Mouse (Mus musculus) kidney, adult 9 months (tissue): Measurements from ENCODE around the gene Pde6g.

ENCODE experiments used
- DNase-seq: peaks from one replicate; pipeline ENCODE4 v3.0.0; 2022

Pde6g gene

GRCm38 (mm10) chr11:120465521-120465920 lies 12.2 kb upstream of the Pde6g start:
- no peak for DNase-seq

- no peak for DNase-seq
Observed at GRCm38 (mm10) chr11:120464365-120464764, 11.1 kb upstream of the Pde6g start.

- DNase-seq = no peak
Observed at GRCm38 (mm10) chr11:120463536-120463935, 10.2 kb upstream of the Pde6g start.

- DNase-seq = no peak
Observed at GRCm38 (mm10) chr11:120458847-120459597, 5.7 kb upstream of the Pde6g start.

- peak; percentile 75 for DNase-seq
Observed at GRCm38 (mm10) chr11:120457772-120458751, 4.8 kb upstream of the Pde6g start, which contains the start of the genes Oxld1 and Ccdc137. Gene Oxld1, minus strand, starts transcription at chr11:120458068. Gene Ccdc137, plus strand, starts transcription at chr11:120458115.

GRCm38 (mm10) chr11:120457370-120457769 lies 4.1 kb upstream of the Pde6g start:
- no peak for DNase-seq

GRCm38 (mm10) chr11:120455413-120455812 lies 2.1 kb upstream of the Pde6g start:
- DNase-seq = no peak

- no peak for DNase-seq
Observed at GRCm38 (mm10) chr11:120454965-120455364, 1.7 kb upstream of the Pde6g start.

- DNase-seq = no peak
Observed at GRCm38 (mm10) chr11:120452246-120452645, 1.1 kb downstream of the Pde6g start.

- DNase-seq = no peak
Observed at GRCm38 (mm10) chr11:120447179-120447578, 6.1 kb downstream of the Pde6g start.

- no peak for DNase-seq
Observed at GRCm38 (mm10) chr11:120445475-120445874, 7.8 kb downstream of the Pde6g start.

GRCm38 (mm10) chr11:120444106-120444505 lies 9.2 kb downstream of the Pde6g start:
- no peak for DNase-seq

- DNase-seq = no peak
Observed at GRCm38 (mm10) chr11:120442765-120443280, 10.5 kb downstream of the Pde6g start.

GRCm38 (mm10) chr11:120442344-120442743 lies 11.0 kb downstream of the Pde6g start, which contains the start of gene Tspan10:
Gene Tspan10, plus strand, starts transcription at chr11:120442644.
- DNase-seq = no peak

- no peak for DNase-seq
Observed at GRCm38 (mm10) chr11:120437857-120438385, 15.4 kb downstream of the Pde6g start.

- DNase-seq = peak; percentile 84
Observed at GRCm38 (mm10) chr11:120437152-120437856, 16.0 kb downstream of the Pde6g start, which contains the start of gene Nploc4. Gene Nploc4, minus strand, starts transcription at chr11:120437708.

- DNase-seq = no peak
Observed at GRCm38 (mm10) chr11:120426727-120427126, 26.6 kb downstream of the Pde6g start.

- DNase-seq = peak; percentile 65
Observed at GRCm38 (mm10) chr11:120423569-120424295, 29.6 kb downstream of the Pde6g start.

- DNase-seq = peak; percentile 12
Observed at GRCm38 (mm10) chr11:120422651-120423568, 30.4 kb downstream of the Pde6g start.

GRCm38 (mm10) chr11:120418592-120418991 lies 34.7 kb downstream of the Pde6g start:
- no peak for DNase-seq
